Mouse (Mus musculus) liver, embryonic 12.5 days (tissue): ENCODE data around the gene Dstn. TPM values are rescaled to one million over a fixed set of nuclear protein-coding genes. Genes with fewer than 3 reads are reported as not detected.
A peak's percentile ranks its signal among the peaks of the same experiment; 100 is the strongest.

Experiments used
- ATAC-seq: fragments of 200-750 bp; cut with Nextera tagmentation; 2 replicates; pipeline ENCODE4 v1.8.0; 2017; ENCODE audit warnings: moderate number of reproducible peaks, mild to moderate bottlenecking, moderate library complexity
- H3K27ac ChIP-seq: fragments of 300-500 bp; sonication (generic); 2 replicates; pipeline ENCODE4 v1.5.1; 2016; ENCODE audit warnings: mild to moderate bottlenecking
- H3K27me3 ChIP-seq: fragments of 300-500 bp; sonication (generic); replicated peaks from 2 replicates; pipeline ENCODE4 v1.6.1; 2016; ENCODE audit warnings: mild to moderate bottlenecking, moderate library complexity
- H3K36me3 ChIP-seq: fragments of 300-500 bp; sonication (generic); 2 replicates; pipeline ENCODE4 v1.6.1; 2016; ENCODE audit warnings: mild to moderate bottlenecking, moderate library complexity
- H3K4me1 ChIP-seq: fragments of 300-500 bp; sonication (generic); 2 replicates; pipeline ENCODE4 v1.6.1; 2016
- H3K4me2 ChIP-seq: fragments of 300-500 bp; sonication (generic); 2 replicates; pipeline ENCODE4 v1.6.1; 2016; ENCODE audit warnings: mild to moderate bottlenecking, moderate library complexity
- H3K4me3 ChIP-seq: fragments of 300-500 bp; sonication (generic); 2 replicates; pipeline ENCODE4 v1.5.1; 2016; ENCODE audit warnings: mild to moderate bottlenecking, moderate library complexity
- H3K9ac ChIP-seq: fragments of 300-500 bp; sonication (generic); 2 replicates; pipeline ENCODE4 v1.6.1; 2016; ENCODE audit warnings: mild to moderate bottlenecking, moderate library complexity
- H3K9me3 ChIP-seq: fragments of 300-500 bp; sonication (generic); replicated peaks from 2 replicates; pipeline ENCODE4 v1.6.1; 2016; ENCODE audit warnings: mild to moderate bottlenecking, moderate library complexity
- WGBS: fragments of 180-500 bp; shearing (Covaris S2); methylation state at CpG from one replicate; pipeline ENCODE4 v1.1.7; 2016; ENCODE audit not compliant: insufficient replicate concordance; 5-methylcytosine and 5-hydroxymethylcytosine counted together
- polyA plus RNA-seq: library from polyadenylated mRNA; unstranded; fragments of >200 nt; fragmentation: Nextera tagmentation; extraction: Ambion mirVana; gene quantifications from 2 replicates; pipeline ENCODE4 v1.2.1, GENCODE M21; 2016

The Dstn gene
- polyA plus RNA-seq, 1 experiment from 2014 or later, result 136 TPM

GRCm38 (mm10) chr2:143970841-143971240, 55.7 kb downstream of the Dstn start:
- ATAC-seq, result no peak
- no peak overlapping the region for H3K4me2 ChIP-seq
- H3K27ac ChIP-seq, result no peak overlapping the region
- H3K27me3 ChIP-seq, result no peaks in the 10 kb centered on the region
- no peak overlapping the region for H3K4me3 ChIP-seq
- WGBS, result 78% methylated on average over 2 of the region's 2 CpGs
- H3K9ac ChIP-seq, result no peak overlapping the region
- H3K9me3 ChIP-seq, result no peaks in the 10 kb centered on the region
- peaks cover 98% of the 10 kb centered on the region for H3K36me3 ChIP-seq
- H3K4me1 ChIP-seq, result no peaks in the 10 kb centered on the region

- ATAC-seq, result no peak
- Histone ChIP-seq H3K36me3 (peaks cover 92% of the 10 kb centered on the region), H3K4me2 (no peak overlapping the region), H3K27me3 (no peaks in the 10 kb centered on the region), H3K9ac (no peak overlapping the region), H3K27ac (no peak overlapping the region), H3K4me1 (no peaks in the 10 kb centered on the region), H3K4me3 (no peak overlapping the region), H3K9me3 (no peaks in the 10 kb centered on the region)
- 69% methylated on average over 2 of the region's 2 CpGs for WGBS
These were observed 56.8 kb downstream of the Dstn start for GRCm38 (mm10) chr2:143971887-143972286.

GRCm38 (mm10) chr2:143973161-143973560, 58.0 kb downstream of the Dstn start:
- 86% methylated on average over 7 of the region's 7 CpGs for WGBS
- Histone ChIP-seq H3K4me2 (no peak overlapping the region), H3K36me3 (peaks cover 82% of the 10 kb centered on the region), H3K4me1 (0 out of 2 replicates have a peak, but pooled peaks cover 3% of the 10 kb centered on the region), H3K9ac (no peak overlapping the region), H3K9me3 (no peaks in the 10 kb centered on the region), H3K27ac (no peak overlapping the region), H3K4me3 (no peak overlapping the region), H3K27me3 (no peaks in the 10 kb centered on the region)
- no peak for ATAC-seq

- Histone ChIP-seq H3K4me1 (peaks cover 20% of the 10 kb centered on the region; the same call in 1 of the 2 replicates), H3K36me3 (peaks cover 78% of the 10 kb centered on the region), H3K4me2 (no peak overlapping the region), H3K27me3 (no peaks in the 10 kb centered on the region), H3K4me3 (no peak overlapping the region), H3K9me3 (no peaks in the 10 kb centered on the region), H3K27ac (no peak overlapping the region), H3K9ac (no peak overlapping the region)
- 83% methylated on average over 5 of the region's 5 CpGs for WGBS
- ATAC-seq, result no peak
These were observed 60.1 kb downstream of the Dstn start for GRCm38 (mm10) chr2:143975146-143975649.

GRCm38 (mm10) chr2:143978444-143979147, 63.5 kb downstream of the Dstn start:
- no peaks in the 10 kb centered on the region for H3K9me3 ChIP-seq
- peaks cover 52% of the 10 kb centered on the region for H3K36me3 ChIP-seq
- H3K4me3 ChIP-seq, result no peak overlapping the region
- H3K9ac ChIP-seq, result no peak overlapping the region
- H3K4me1 ChIP-seq, result peaks cover 50% of the 10 kb centered on the region
- 80% methylated on average over 8 of the region's 8 CpGs for WGBS
- no peak overlapping the region for H3K4me2 ChIP-seq
- no peaks in the 10 kb centered on the region for H3K27me3 ChIP-seq
- no peak overlapping the region for H3K27ac ChIP-seq
- ATAC-seq, result no peak

GRCm38 (mm10) chr2:143980781-143981398, 65.8 kb downstream of the Dstn start:
- peak overlapping the region; percentile 4; the same call in 1 of the 2 replicates for H3K4me3 ChIP-seq
- WGBS, result 28% methylated on average over 6 of the region's 6 CpGs
- ATAC-seq, result peak; percentile 88
- peak overlapping the region; percentile 56 for H3K4me2 ChIP-seq
- peak overlapping the region; percentile 71 for H3K27ac ChIP-seq
- no peaks in the 10 kb centered on the region for H3K27me3 ChIP-seq
- no peaks in the 10 kb centered on the region for H3K9me3 ChIP-seq
- H3K9ac ChIP-seq, result 0 out of 2 replicates have a peak overlapping the region, but pooled peaks have one; percentile 36
- peaks cover 52% of the 10 kb centered on the region for H3K4me1 ChIP-seq
- peaks cover 53% of the 10 kb centered on the region for H3K36me3 ChIP-seq

GRCm38 (mm10) chr2:143982152-143982551, 67.0 kb downstream of the Dstn start:
- H3K27me3 ChIP-seq, result no peaks in the 10 kb centered on the region
- no peak overlapping the region for H3K4me2 ChIP-seq
- no peak overlapping the region for H3K4me3 ChIP-seq
- no peaks in the 10 kb centered on the region for H3K9me3 ChIP-seq
- no peak overlapping the region; the same call in 1 of the 2 replicates for H3K9ac ChIP-seq
- peaks cover 58% of the 10 kb centered on the region for H3K36me3 ChIP-seq
- H3K4me1 ChIP-seq, result peaks cover 52% of the 10 kb centered on the region
- no peak overlapping the region for H3K27ac ChIP-seq
- no peak for ATAC-seq
- 78% methylated on average over 4 of the region's 4 CpGs for WGBS

- peaks cover 61% of the 10 kb centered on the region for H3K36me3 ChIP-seq
- 51% methylated on average over 3 of the region's 3 CpGs for WGBS
- H3K9me3 ChIP-seq, result no peaks in the 10 kb centered on the region
- no peak overlapping the region for H3K4me2 ChIP-seq
- H3K4me3 ChIP-seq, result no peak overlapping the region
- peaks cover 51% of the 10 kb centered on the region for H3K4me1 ChIP-seq
- no peak for ATAC-seq
- no peak overlapping the region for H3K27ac ChIP-seq
- H3K27me3 ChIP-seq, result no peaks in the 10 kb centered on the region
- no peak overlapping the region for H3K9ac ChIP-seq
These were observed 67.8 kb downstream of the Dstn start for GRCm38 (mm10) chr2:143982901-143983300.

GRCm38 (mm10) chr2:143983482-143983881, 68.4 kb downstream of the Dstn start:
- WGBS, result 49% methylated on average over 2 of the region's 2 CpGs
- peaks cover 46% of the 10 kb centered on the region for H3K4me1 ChIP-seq

GRCm38 (mm10) chr2:143987485-143987884, 72.4 kb downstream of the Dstn start:
- Histone ChIP-seq H3K9me3 (no peaks in the 10 kb centered on the region), H3K27ac (no peak overlapping the region)

More at GRCm38 (mm10) chr2:143983482-143983881, 68.4 kb downstream of the Dstn start:
- Histone ChIP-seq H3K27me3 (no peaks in the 10 kb centered on the region), H3K4me3 (no peak overlapping the region), H3K4me2 (no peak overlapping the region), H3K36me3 (peaks cover 65% of the 10 kb centered on the region), H3K9ac (no peak overlapping the region), H3K9me3 (no peaks in the 10 kb centered on the region), H3K27ac (no peak overlapping the region)
- ATAC-seq, result no peak

GRCm38 (mm10) chr2:143988016-143988415, 72.9 kb downstream of the Dstn start:
- Histone ChIP-seq H3K4me3 (no peak overlapping the region), H3K9me3 (no peaks in the 10 kb centered on the region), H3K36me3 (peaks cover 65% of the 10 kb centered on the region), H3K27me3 (no peaks in the 10 kb centered on the region), H3K27ac (no peak overlapping the region), H3K9ac (no peak overlapping the region), H3K4me1 (peaks cover 22% of the 10 kb centered on the region), H3K4me2 (no peak overlapping the region)
- ATAC-seq, result no peak
- WGBS, result 82% methylated on average over 3 of the region's 3 CpGs

More at GRCm38 (mm10) chr2:143987485-143987884, 72.4 kb downstream of the Dstn start:
- no peak overlapping the region for H3K4me3 ChIP-seq
- 57% methylated on average over 2 of the region's 2 CpGs for WGBS
- H3K4me2 ChIP-seq, result no peak overlapping the region
- peaks cover 21% of the 10 kb centered on the region for H3K4me1 ChIP-seq
- peaks cover 67% of the 10 kb centered on the region for H3K36me3 ChIP-seq
- H3K27me3 ChIP-seq, result no peaks in the 10 kb centered on the region
- no peak overlapping the region for H3K9ac ChIP-seq
- ATAC-seq, result no peak

- WGBS, result 73% methylated on average over 1 of the region's 1 CpGs
- no peak overlapping the region for H3K27ac ChIP-seq
- H3K9me3 ChIP-seq, result no peaks in the 10 kb centered on the region
- no peak overlapping the region for H3K9ac ChIP-seq
- H3K4me1 ChIP-seq, result peaks cover 25% of the 10 kb centered on the region
- H3K4me3 ChIP-seq, result no peak overlapping the region
- no peaks in the 10 kb centered on the region for H3K27me3 ChIP-seq
- H3K4me2 ChIP-seq, result no peak overlapping the region
- peaks cover 37% of the 10 kb centered on the region for H3K36me3 ChIP-seq
- no peak for ATAC-seq
These were observed 75.9 kb downstream of the Dstn start for GRCm38 (mm10) chr2:143990997-143991396.
